Mouse (Mus musculus) kidney, postnatal 0 days (tissue): ENCODE measurements around the gene Fgd1. TPM values are rescaled to one million over a fixed set of nuclear protein-coding genes. Genes with fewer than 3 reads are reported as not detected.

Source experiments
- ATAC-seq: fragments of 200-750 bp; cut with Nextera tagmentation; replicated peaks from 2 replicates; pipeline ENCODE4 v1.8.0; 2017; ENCODE audit warnings: low read depth, moderate number of reproducible peaks, moderate TSS enrichment, moderate library complexity; ENCODE audit not compliant: low FRiP score
- DNase-seq: peaks from one replicate; pipeline ENCODE4 v3.0.0-alpha.2; 2016; ENCODE audit warnings: low spot score
- H3K27ac ChIP-seq: fragments of 300-500 bp; sonication (generic); 2 replicates; pipeline ENCODE4 v1.5.1; 2014; ENCODE audit warnings: mild to moderate bottlenecking
- H3K27me3 ChIP-seq: fragments of 300-500 bp; sonication (generic); 2 replicates; pipeline ENCODE4 v1.6.1; 2014; ENCODE audit warnings: low read length, mixed read lengths; ENCODE audit not compliant: insufficient read depth
- H3K36me3 ChIP-seq: fragments of 300-500 bp; sonication (generic); 2 replicates; pipeline ENCODE4 v1.6.1; 2014; ENCODE audit warnings: low read length, mixed read lengths; ENCODE audit not compliant: insufficient read depth
- H3K4me1 ChIP-seq: fragments of 300-500 bp; sonication (generic); replicated peaks from 2 replicates; pipeline ENCODE4 v1.6.1; 2014; ENCODE audit warnings: antibody characterized with exemption, low read length, mixed read lengths; ENCODE audit not compliant: insufficient read depth
- H3K4me2 ChIP-seq: fragments of 300-500 bp; sonication (generic); 2 replicates; pipeline ENCODE4 v1.6.1; 2014; ENCODE audit warnings: mild to moderate bottlenecking, low read length, moderate library complexity, mixed read lengths
- H3K4me3 ChIP-seq: fragments of 300-500 bp; sonication (generic); replicated peaks from 2 replicates; pipeline ENCODE4 v1.5.1; 2014; ENCODE audit warnings: low read depth, low read length
- H3K9ac ChIP-seq: fragments of 300-500 bp; sonication (generic); 2 replicates; pipeline ENCODE4 v1.6.1; 2014; ENCODE audit warnings: low read depth, low read length
- H3K9me3 ChIP-seq: fragments of 300-500 bp; sonication (generic); replicated peaks from 2 replicates; pipeline ENCODE4 v1.6.1; 2016; ENCODE audit warnings: low read length, inconsistent platforms, mixed read lengths
- CTCF ChIP-seq: IDR thresholded peaks from 2 replicates; pipeline ENCODE4 v1.5.1; 2016; ENCODE audit warnings: antibody characterized with exemption, low read depth, mild to moderate bottlenecking, moderate library complexity
- WGBS: fragments of 180-500 bp; shearing (Covaris S2); extraction: QIAGEN DNeasy Blood & Tissue Kit; methylation state at CpG from one replicate; pipeline ENCODE4 v1.1.7; 2014; 5-methylcytosine and 5-hydroxymethylcytosine counted together
- polyA plus RNA-seq: library from polyadenylated mRNA; unstranded; fragments of >200 nt; fragmentation: Nextera tagmentation; extraction: Ambion mirVana; gene quantifications from 2 replicates; pipeline ENCODE4 v1.2.1, GENCODE M21; 2015

Gene Fgd1
- polyA plus RNA-seq, 1 experiment from 2014 or later, result 9.7 TPM

GRCm38 (mm10) chrX:151054489-151054888 lies 8.5 kb downstream of the Fgd1 start:
- no peak for TF ChIP-seq CTCF
- WGBS, result 69% methylated on average over 5 of the region's 6 CpGs
- no peaks in the 10 kb centered on the region for H3K9me3 ChIP-seq
- H3K9ac ChIP-seq, result no peak overlapping the region
- H3K4me3 ChIP-seq, result no peak overlapping the region
- no peaks in the 10 kb centered on the region for H3K4me1 ChIP-seq
- 0 out of 2 replicates have a peak overlapping the region, but pooled peaks have one; percentile 18 for H3K4me2 ChIP-seq
- H3K36me3 ChIP-seq, result no peaks in the 10 kb centered on the region
- no peaks in the 10 kb centered on the region for H3K27me3 ChIP-seq
- H3K27ac ChIP-seq, result peak overlapping the region; percentile 13; the same call in 1 of the 2 replicates
- ATAC-seq (peak; percentile 50; the same call in 1 of the 2 replicates), DNase-seq (peak; percentile 27)

- ATAC-seq (peak; percentile 78), DNase-seq (peak; percentile 73)
- Histone ChIP-seq H3K9me3 (no peaks in the 10 kb centered on the region), H3K9ac (no peak overlapping the region), H3K4me1 (no peaks in the 10 kb centered on the region), H3K4me3 (no peak overlapping the region), H3K36me3 (no peaks in the 10 kb centered on the region), H3K4me2 (no peak overlapping the region), H3K27me3 (no peaks in the 10 kb centered on the region), H3K27ac (no peak overlapping the region)
- TF ChIP-seq CTCF, result peak; percentile 13; the same call in 1 of the 2 replicates
- 7% methylated on average over 1 of the region's 1 CpGs for WGBS
These were observed 9.6 kb downstream of the Fgd1 start for GRCm38 (mm10) chrX:151055559-151055958.

- WGBS, result 85% methylated on average over 1 of the region's 1 CpGs
- Histone ChIP-seq H3K4me3 (no peak overlapping the region), H3K4me2 (no peak overlapping the region), H3K36me3 (no peaks in the 10 kb centered on the region), H3K9me3 (no peaks in the 10 kb centered on the region), H3K9ac (no peak overlapping the region), H3K27me3 (no peaks in the 10 kb centered on the region), H3K27ac (no peak overlapping the region), H3K4me1 (no peaks in the 10 kb centered on the region)
- DNase-seq, result peak; percentile 13
- ATAC-seq, result no peak
- no peak for TF ChIP-seq CTCF
These were observed 13.4 kb downstream of the Fgd1 start for GRCm38 (mm10) chrX:151059346-151059745.

GRCm38 (mm10) chrX:151061615-151062299 lies 15.8 kb downstream of the Fgd1 start:
- Histone ChIP-seq H3K4me3 (no peak overlapping the region), H3K4me2 (no peak overlapping the region), H3K9me3 (no peaks in the 10 kb centered on the region), H3K4me1 (no peaks in the 10 kb centered on the region), H3K27ac (no peak overlapping the region), H3K9ac (no peak overlapping the region), H3K36me3 (no peaks in the 10 kb centered on the region), H3K27me3 (no peaks in the 10 kb centered on the region)
- 60% methylated on average over 3 of the region's 3 CpGs for WGBS
- ATAC-seq, result no peak
- no peak for DNase-seq
- no peak for TF ChIP-seq CTCF

GRCm38 (mm10) chrX:151066071-151066666 lies 20.2 kb downstream of the Fgd1 start:
- no peak for DNase-seq
- no peaks in the 10 kb centered on the region for H3K9me3 ChIP-seq
- H3K27me3 ChIP-seq, result no peaks in the 10 kb centered on the region
- H3K27ac ChIP-seq, result no peak overlapping the region
- H3K9ac ChIP-seq, result no peak overlapping the region
- no peak for ATAC-seq
- no peak for TF ChIP-seq CTCF
- H3K4me3 ChIP-seq, result no peak overlapping the region
- H3K4me2 ChIP-seq, result no peak overlapping the region
- H3K36me3 ChIP-seq, result 0 out of 2 replicates have a peak, but pooled peaks cover 10% of the 10 kb centered on the region
- no peaks in the 10 kb centered on the region for H3K4me1 ChIP-seq
- WGBS, result 61% methylated on average over 7 of the region's 7 CpGs

- no peak for DNase-seq
- 0 out of 2 replicates have a peak, but pooled peaks cover 10% of the 10 kb centered on the region for H3K36me3 ChIP-seq
- H3K4me1 ChIP-seq, result no peaks in the 10 kb centered on the region
- H3K9ac ChIP-seq, result no peak overlapping the region
- no peak overlapping the region for H3K4me3 ChIP-seq
- no peak for TF ChIP-seq CTCF
- WGBS, result 90% methylated on average over 5 of the region's 5 CpGs
- no peak for ATAC-seq
- H3K9me3 ChIP-seq, result no peaks in the 10 kb centered on the region
- no peak overlapping the region for H3K4me2 ChIP-seq
- H3K27me3 ChIP-seq, result no peaks in the 10 kb centered on the region
- no peak overlapping the region for H3K27ac ChIP-seq
These were observed 21.9 kb downstream of the Fgd1 start for GRCm38 (mm10) chrX:151067876-151068275.
